Mouse (Mus musculus): ENCODE results near the gene Dmrt1.

The Dmrt1 gene

DNA sequence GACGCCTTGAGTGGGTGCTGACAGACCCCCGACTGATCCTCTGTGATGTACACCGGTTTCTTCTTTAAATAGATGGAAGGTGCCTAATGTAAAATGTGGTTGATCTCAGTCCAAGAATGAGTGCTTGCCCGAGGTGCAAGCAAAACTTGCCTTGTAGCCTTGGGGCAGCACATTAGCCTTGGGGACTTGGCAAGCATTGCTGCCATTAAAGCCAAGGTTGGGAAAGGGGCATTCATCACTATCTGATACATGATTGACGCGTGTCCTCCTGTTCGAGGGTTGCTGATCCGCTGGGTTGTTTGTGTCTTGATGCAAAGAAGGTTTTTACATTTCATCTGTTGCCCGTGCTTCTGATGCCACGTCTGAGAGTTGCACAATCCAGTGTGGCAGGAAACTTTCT, 69.0 kb downstream of the Dmrt1 start:
- DNase-seq: no peak

DNA sequence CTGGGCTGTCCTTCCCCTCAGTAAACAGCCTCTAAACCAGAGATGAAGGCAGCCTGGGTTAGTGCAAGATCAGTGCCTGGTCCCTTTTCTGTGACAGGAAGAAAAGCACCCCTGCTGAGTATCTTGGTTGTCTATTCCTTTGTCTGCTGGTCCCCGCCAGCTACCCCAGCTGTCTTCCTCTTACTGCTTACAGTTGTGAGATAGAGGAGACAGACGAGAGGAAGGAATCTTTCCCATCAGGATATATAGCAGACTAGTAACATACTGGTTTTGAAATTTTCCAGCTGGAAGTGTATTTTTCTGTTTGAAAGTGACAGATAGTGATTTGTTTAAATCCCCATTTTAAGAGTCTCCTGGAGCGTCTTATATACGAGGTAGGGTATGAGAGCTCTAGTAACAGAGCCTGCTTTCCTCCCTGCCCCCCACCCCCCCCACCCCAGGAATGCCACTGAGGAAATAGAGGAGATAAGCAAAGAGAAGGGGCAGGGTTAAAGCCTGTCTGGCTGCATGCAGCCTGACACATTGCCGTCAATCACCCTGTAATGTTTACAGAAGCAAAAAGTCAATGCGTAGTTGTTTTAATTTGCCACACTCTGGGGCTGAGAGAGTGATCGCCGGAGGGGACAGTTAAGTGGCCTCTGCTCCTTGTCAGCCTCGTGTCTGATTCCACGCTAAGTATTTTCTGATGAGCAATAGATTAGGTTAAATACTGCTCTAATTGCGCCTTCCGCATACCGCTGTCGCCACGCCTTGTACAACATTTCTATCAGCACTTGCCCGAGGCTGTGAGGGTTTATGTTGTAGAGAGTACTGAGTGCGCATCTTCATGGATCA, 69.8 kb downstream of the Dmrt1 start:
- DNase-seq: no peak

DNA sequence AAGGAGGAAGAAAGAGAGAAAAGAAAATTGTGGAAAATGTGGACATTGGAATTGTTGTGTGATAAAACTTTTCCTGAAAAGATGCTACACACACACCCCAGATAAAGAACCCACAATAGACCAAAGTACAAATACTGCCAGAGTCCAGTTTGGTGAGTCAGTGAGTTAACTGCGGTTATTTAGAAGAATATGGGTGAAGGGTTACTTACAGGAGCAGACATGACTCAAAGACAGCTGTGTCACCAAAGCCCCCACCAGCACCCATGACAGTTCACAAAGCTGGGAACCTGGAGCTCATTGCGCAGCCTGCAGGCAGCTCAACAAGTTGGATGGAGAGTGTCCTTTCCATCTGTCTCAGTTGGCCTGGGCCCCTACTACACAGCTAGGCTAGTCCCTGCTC, 72.9 kb downstream of the Dmrt1 start:
- DNase-seq: no peak

DNA sequence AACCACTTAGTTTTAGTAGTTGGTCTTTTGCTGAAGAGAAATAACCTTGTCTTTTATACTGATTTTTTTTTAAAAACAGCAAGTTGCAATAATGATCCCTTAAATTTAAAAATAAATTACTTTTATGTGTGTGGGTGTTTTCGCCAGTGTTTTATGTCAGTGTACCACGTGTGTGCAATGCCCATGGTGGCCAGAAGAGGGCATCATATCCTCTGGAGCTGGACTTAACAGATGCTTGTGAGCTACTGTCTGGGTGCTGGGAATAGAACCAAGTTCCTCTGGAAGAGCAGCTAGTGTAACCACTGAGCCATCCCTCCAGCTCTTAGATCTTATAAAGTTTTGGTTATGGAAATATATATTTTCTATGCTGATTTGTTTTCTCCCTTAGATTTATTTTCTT, 74.0 kb downstream of the Dmrt1 start:
- DNase-seq: no peak

DNA sequence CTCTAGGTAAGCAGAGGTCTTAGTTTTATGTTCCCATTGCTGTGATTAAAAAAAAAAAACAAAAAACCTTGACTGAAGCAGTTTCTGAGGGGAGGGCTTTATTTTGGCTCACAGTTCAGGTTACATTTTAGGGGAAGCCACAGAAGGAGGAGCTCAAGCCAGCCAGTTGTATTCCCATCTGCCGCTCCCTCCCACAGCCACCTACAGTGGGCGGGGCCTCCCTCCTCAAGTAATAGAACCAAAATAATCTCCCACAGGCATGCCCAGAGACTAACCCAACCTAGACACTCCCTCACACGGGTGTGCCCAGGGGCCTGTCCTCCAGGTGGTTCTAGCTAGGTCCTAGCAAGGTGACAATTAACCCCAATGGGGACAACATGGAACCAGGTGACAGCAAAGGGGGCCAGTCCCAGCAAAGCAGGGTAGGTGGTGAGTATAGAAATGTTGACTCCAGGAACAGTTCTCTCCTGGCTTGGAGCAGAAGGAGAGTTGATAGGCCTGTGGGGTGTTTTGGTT, 92.4 kb downstream of the Dmrt1 start:
- no peak for DNase-seq

DNA sequence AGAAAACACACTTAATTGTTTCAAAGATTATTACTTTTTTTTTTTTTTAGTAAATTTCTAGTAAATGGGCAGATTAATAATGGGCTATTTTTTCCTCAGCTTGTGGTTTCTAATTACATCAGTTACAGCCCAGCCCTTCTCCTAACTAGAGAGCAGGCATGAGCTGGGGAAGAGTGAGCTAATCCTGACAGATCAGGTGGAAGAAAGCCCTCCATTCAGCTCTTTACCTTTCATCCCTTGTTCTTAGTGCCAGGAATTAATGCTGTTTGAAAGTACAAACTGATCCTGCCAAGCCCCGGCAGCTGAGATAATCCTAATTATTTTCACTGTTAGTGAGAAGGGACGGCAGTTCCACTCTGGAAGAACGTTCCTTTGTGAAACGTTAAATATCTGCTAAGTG, 93.2 kb downstream of the Dmrt1 start:
- DNase-seq: no peak

DNA sequence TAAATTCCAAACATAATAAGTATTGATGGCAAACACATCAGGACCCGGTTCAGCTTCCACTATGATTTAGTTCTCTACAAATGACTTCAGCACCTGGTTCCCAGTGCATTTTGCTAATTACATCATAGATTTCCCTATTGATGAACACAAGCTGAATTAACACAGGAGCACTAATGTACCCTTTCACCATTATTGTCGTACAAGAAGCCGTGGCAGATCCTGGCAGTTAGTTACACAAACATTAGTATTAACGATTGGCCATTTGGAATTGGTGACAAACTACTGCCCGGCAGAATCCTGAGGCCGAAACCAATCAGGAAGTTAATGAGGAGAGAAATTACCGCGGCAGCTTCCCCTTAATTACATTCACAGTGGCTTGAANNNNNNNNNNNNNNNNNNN, 96.5 kb downstream of the Dmrt1 start:
- no peak for DNase-seq

DNA sequence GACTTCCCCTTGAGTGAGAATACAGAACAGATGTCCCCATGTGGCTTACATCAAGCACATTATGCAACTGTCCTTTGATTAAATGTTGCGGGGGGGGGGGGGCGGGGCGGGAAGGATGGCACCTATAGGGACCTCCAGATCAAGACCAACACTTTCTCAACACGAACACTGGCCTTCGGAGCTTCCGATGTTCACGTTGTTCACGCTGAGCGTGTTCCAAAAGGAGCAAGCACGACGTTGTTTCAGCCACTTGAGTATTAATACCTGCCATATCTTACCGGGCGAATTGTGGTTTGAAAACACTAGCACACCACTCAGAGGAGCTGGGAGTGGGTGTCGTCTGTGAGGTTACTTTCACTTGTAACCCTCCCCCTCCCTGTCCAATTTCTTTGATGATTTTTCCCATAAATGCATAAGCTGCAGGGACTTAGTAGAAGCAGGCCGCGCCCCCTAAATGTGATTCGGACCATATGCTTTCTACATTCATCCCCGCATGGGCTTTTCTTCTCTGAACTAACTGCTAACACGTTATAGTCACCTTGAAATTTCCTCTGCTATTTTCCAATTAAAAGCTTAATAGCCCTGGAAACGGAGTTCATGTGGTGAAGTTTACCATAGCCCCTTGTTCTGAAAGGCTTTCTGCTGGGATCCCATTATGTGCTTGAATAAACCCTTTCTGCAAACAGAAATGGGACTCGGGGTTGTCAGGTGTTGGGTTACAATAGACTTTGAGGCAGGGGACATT, 102.2 kb downstream of the Dmrt1 start:
- no peak for DNase-seq

DNA sequence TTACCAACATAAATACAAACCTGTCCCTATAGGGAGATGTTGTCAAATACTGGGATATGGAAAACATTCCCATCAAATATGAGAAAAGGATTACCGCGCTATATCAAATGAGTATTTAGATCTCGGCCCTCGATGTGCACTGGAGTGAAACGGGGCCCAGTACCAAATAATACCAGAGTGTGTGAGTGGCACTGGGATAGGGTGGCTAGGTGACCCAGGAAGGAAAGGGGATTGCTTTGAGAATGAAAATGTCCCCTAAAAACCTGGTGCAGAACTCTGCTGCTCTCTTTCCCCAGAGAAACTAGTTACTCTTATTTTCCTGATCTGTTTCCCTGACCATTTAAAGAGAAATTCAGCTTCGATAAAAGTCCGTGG, 102.8 kb downstream of the Dmrt1 start:
- DNase-seq: no peak

DNA sequence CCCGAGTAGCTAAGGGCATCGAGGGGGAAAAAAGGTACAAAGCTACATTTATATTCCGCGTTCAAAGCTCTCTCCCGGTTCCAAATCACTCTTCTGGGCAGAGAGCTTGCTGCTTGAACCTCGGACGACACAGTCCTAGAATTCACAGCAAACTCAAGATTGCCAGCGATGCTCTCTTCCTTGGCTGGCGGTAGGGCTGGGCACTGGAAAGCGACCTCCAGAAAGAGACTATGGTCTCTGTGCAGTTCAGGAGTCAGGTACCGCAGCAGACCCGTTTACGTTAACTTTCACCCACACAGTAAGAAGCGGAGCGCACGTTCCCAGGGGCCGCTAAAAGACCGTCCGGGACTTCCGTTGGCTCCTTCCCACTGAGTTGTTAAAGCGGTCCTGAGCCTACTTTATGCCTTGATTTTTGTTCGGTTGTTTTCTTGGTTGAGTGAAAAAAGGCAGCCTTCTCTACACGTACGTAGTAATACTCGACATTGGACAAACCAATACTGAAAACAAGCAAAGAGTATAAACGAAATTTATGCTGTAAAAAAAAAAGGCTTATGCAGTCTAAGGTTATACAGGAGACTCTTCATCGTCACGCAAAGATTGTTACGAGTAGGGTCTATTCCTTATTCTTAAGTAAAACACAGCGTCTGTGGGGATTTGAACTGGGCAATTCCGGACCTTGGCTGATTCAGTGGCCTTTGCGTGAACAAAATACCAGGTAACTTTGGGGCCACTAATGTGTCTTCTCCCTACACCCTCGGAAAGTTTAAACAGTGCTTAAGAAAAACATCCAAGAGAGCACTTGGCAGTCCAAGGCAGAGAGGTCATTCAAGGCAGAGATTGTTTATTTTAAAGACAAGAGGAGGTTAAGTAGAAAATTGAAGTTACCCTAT, 103.8 kb downstream of the Dmrt1 start:
- DNase-seq: no peak

DNA sequence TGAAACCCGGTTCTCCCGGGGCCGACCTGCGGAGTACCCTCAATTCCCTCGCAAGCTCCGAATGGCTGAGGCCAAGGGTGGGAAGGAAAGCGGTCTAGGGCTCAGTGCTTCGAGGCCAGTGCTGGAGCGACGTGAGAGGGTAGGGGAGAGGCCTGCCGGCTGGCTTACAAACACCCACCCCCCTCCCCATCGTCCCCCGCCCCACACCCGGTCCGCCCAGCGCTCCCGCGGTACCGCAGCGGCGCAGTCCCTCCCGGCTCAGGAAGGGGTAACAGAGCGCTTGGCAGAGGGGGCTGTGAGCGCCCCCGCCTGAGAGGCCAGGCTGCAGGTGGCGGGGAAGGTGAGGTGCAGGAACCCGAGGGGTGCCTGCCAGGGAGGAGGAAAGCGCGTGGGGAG, 104.6 kb downstream of the Dmrt1 start, which contains the start of gene Dmrt3:
TSS of gene Dmrt3 (plus strand) at position 287 of the 396 bp plus-strand sequence.
- DNase-seq: no peak

DNA sequence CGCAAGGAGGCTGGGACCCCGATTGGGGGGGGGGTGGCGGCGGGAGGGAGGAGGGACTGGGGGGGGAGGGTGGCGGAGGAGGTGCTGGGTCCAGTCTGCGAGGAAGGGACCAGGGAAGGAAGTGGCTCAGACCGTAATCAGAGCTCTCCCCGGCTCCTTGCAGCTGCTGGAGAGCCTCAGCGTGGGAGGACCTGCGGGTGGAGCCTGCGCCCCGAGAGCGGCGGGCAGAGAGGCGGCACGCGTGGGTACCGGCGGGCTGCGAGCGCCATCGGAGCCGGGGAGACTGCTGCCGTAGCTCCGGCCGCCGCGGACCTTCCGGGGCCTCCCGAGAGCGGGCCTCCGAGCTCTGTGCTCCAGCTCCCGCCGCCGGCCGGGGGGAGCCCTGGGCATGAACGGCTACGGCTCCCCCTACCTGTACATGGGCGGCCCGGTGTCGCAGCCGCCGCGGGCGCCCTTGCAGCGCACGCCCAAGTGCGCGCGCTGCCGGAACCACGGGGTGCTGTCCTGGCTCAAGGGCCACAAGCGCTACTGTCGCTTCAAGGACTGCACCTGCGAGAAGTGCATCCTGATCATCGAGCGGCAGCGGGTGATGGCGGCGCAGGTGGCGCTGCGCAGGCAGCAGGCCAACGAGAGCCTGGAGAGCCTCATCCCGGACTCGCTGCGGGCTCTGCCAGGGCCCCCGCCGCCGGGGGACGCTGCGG, 105.1 kb downstream of the Dmrt1 start:
- no peak for DNase-seq

DNA sequence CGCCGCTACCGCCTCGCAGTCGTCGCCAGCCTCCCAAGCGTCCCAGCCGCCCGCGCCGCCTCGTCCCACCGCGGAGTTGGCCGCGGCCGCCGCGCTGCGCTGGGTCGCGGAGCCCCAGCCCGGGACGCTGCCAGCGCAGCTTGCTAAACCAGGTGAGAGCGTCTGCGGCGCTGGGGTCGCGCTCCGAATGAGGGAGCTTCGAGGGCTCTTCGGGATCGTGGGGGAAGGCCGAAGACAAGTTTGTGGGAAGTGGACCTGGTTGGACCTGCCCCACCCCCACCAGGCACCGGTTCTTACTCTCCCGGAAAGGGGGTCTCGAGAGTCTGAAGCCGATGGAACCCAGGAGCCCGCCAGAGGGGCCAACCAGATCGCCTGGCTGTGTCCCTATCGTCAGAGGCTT, 105.7 kb downstream of the Dmrt1 start:
- no peak for DNase-seq

DNA sequence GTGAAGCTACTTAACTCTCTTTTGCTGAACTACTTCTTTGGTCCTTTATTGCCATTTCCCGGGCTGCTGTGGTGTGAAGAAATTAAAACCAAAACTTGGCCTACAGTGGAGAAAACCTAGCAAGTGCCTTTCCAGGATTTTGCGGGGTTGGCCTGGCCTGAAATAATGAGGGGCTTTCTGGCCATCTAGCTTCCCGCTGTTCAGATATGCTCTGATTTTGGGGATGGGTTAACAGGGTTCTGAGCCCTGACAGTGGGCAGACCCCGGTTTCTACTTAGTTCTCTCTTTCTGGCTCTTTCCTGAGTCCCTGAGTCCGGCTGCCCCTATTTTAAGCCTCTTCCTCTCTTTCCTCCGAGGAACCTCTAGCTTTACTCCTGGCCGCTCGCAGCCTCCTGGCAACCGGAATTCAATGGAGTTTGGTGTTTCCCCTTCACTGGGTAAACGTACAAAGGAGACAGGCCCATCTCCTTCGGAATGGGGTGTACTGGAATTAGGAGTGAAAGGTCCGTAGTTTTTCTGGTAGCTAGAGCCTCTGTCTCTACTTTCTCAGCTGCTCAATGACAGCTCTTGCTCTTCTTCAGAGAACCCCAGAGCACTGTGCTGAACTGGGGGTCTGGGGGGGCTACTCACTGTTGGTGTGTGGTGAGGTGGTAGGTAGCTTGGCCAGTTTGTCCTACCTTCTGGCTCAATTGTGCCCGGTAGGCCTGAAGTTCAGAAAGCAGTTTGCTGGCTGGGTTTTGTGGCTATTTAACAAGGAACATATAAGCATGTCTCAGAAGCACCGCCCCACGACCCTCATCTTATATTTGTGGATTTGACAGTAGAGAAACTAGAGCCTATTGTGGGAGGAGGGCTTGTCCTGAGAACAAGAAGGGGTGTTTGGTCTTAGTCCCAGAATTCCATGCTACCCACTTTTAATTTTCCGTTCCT, 106.7 kb downstream of the Dmrt1 start:
- DNase-seq: no peak

DNA sequence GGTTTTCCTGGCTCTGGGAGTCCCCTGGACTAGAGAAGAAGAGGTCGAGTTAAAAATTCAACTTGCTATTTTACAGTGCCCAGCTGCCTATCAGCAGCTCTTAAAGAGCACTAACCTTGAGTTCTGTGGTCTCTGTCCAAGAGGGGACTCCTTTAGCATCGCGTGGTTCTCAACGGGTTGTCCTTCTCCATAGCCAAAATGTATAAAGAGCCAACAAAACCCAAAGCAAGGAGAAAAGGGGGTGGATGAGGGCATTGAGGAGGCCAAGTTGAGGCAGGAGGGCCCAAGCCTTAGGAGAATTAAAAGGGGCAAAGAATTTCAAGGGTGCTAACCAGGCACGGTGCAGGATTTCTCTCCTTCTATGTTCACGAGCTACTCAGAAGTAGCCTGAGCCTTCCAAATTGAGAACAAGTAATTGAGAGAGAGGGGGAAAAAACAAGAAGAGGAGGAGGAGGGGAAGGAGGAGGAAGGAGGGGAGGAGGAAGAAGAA, 107.4 kb downstream of the Dmrt1 start:
- no peak for DNase-seq

DNA sequence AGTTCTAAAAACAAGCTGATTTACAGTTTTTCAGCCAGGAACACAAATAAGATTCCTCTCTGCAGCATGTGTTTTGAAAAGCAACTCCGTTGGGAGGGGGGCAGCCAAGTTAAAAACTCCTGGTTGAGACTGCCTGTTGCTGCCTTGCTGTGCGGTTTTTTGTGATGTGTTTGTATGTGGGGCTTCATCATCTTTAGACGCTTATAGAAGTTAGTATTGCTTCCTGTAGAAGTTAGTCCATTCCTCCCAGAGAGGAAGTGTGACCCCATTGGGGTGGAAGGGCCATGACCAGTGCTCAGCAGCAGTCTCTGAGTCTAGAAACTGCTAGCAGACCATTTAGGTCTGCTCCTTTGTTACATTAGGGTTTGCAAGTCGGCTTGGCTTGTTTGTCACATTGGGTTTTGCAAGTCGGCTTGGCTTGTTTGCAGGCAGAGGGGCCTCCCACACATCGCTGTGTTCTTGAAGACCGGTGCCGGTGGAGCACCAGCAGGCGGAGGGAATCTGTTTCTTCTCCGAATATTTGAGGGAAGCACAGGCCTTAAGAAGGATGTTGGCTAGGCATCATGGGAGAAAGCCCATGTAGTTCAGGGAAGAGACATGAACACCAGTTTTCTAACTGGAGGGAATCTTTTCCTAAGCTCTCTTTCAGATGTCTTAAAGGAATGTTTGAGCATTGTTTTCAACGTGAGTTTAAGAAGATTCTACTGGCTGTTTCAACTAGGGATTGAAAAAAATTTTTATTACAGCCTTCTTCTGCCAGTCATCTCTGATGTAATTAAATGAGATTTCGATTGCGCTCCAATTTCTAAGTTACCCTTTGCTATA, 108.3 kb downstream of the Dmrt1 start:
- DNase-seq: no peak

DNA sequence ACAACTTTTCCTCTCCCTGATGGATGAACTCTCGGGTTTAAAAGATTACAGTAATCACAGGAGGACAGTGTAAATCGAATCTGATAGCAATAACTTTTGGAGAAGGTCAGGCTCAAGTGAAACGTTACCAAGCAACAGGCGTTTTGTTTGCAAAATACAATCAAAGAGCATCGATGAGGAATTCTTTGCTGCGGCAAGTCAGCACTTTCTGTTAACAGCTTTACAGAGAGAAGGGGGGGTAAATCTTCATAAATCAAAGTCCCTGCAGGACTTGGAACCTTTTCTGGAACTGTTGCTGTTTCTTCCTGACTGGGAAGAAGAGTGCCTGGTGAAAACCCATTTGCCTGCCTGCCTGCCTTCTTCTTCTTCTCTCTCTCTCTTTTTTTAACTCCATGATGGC, 110.5 kb downstream of the Dmrt1 start:
- no peak for DNase-seq

DNA sequence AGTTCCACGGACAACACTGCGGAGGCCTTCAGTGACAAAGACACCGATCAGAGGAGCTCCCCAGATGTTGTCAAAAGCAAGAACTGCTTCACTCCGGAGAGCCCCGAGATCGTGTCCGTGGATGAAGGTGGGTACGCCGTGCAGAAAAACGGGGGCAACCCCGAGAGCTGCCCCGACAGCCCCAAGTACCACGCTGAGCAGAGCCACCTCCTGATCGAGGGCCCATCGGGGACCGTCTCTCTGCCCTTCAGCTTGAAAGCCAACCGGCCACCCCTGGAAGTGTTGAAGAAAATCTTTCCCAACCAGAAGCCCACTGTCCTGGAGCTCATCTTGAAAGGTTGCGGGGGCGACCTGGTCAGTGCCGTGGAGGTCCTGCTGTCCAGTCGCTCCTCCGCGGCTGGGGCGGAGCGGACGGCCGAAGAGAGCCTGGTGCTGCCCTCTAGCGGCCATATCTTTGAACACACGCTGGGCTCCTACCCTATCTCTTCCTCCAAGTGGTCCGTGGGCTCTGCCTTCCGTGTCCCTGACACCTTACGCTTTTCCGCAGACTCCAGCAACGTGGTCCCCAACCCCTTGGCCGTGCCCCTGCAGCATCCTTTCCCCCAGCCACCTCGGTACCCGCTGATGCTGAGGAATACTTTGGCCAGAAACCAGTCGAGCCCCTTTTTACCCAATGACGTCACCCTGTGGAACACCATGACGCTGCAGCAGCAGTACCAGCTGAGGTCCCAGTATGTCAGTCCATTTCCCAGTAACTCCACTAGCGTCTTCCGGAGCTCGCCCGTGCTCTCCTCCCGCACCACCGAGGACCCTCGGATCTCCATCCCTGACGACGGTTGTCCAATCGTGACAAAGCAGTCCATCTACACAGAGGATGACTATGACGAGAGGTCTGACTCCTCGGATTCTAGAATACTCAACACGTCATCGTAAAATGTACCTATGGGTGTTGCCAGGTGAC, 117.2 kb downstream of the Dmrt1 start:
- peak; percentile 50 for DNase-seq

DNA sequence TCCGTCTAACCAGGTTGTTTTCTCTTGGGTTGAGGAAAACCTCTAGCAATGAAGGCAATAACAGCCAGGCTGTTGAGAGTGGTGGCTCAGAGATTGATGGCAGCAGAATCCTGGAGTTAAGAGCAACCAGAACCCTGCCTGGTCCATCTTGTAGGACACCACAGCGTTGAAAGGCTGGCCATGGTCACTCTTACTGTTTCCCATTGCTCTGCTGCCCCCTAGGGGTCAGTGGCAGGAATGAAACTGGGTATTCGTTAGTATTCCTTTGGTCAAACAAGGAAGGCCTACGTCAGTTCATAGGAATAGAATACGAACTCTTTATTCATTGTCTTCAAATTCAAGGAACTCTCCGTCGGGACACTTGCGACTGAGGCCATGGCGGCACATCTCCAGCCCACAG, 123.1 kb downstream of the Dmrt1 start:
- DNase-seq: peak; percentile 34

Measured in thymus, postnatal 14 days (tissue).